Mouse (Mus musculus) adrenal gland, postnatal 4 days (tissue): ENCODE results near the gene Vgf. TPM values are rescaled to one million over a fixed set of nuclear protein-coding genes. Genes with fewer than 3 reads are reported as not detected.
A peak's percentile ranks its signal among the peaks of the same experiment; 100 is the strongest.

Experiments used
- DNase-seq, 2 experiments: peaks; one replicate each; pipeline ENCODE4 v3.0.0; 2021 to 2022; ENCODE audit warnings: low spot score in 2 of 2, mixed read lengths in 2 of 2
- long read RNA-seq, 2 experiments: library from polyadenylated mRNA; stranded (forward); transcript quantifications; one replicate each; pipeline ENCODE4 v2.0.0; 2021
- total RNA-seq, 2 experiments: library from RNA; stranded (reverse); gene quantifications; 2 replicates each; pipeline ENCODE4 v1.2.3; 2021

Gene Vgf
- 10 to 100 TPM; 15.3 to 17.2 TPM for total RNA-seq
- long read RNA-seq, experiment 1, transcript Vgf-201 (2 exons, 2,553 nt) = major isoform, 7 of 14 reads
- long read RNA-seq, experiment 1, partial matches to known transcripts = 7 of 14 reads
- long read RNA-seq, experiment 1, other reads (novel, unspliced or antisense) = 0 of 14 reads
- long read RNA-seq, experiment 2, transcript Vgf-201 (2 exons, 2,553 nt) = major isoform, 17 of 22 reads
- long read RNA-seq, experiment 2, partial matches to known transcripts = 0 of 22 reads
- long read RNA-seq, experiment 2, other reads (novel, unspliced or antisense) = 5 of 22 reads

DNA sequence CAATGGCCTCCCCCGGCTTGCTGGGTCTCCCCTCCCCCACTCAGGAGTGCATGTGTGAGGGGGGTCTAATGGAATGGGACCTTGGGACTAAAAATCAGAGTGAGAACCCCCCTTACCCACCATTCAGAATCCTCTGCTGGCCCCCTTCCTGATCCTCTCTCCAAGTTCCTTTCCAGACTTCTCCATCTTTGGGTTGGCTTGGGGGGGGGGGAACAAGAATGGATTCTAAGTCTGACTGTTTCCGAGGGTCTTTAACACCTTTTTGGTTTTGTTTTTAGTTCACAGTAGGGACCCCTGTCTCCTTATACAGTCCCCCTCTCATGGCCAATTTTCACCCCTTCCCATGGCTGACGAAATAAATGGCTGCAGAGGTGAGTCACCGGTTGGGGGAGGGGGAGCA is at the start of gene Vgf:
Gene Vgf, plus strand, starts transcription at position 301 of the 400 bp plus-strand sequence.
- no peak for DNase-seq

DNA sequence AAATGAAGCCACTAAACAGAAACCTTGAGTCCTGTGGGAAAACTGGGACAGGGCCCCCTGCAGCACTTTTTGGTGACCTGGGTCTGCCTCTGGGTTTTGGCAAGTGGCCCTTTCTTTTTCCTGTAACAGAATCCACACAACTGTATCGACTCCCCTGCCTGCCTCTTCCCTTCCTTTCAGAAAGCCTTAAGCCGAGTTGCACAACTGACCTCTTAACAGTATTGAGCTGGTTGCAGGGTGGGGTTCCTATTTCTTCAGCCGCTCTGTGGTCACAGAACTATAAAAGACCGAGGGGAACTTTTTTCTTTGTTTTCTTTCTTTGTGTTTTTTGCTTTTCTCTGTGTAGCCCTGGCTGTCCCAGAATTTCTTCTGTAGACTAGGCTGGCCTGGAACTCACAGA is 48.4 kb upstream of the Vgf start:
- no peak for DNase-seq

- no peak for DNase-seq
Measured at GRCm38 (mm10) chr5:136979762-136980161, 46.4 kb upstream of the Vgf start.

- DNase-seq = no peak
Measured at GRCm38 (mm10) chr5:136980974-136981373, 45.2 kb upstream of the Vgf start.

DNA sequence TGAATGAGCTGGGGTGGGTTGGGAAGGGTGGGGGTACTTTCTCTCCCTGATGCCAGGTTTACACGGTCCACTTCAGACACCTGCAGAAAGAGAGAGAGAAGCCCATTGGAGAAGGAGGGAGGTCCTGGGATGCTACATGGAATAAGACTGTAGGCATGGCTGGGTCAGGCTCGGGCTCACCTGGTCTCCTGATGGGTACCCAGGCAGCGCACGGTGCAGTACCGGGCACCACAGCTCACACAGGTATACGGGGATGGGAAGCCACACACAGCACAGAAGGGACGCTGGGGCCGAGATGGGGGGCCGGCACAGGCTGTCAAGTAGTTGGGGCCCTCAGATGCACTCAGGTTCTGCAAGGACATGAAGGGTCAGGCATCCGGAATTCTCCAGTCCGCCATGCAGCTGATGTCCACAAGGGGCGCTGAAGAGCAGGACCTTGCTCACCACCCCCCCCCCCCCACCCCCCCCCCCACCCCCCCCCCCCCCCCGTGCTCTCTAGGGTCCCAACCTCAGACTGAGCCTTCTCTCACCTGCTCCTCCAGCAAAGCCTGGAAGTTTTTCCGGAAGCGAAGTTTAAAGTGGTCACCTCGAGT is 43.8 kb upstream of the Vgf start:
- no peak for DNase-seq

- DNase-seq = no peak
Measured at GRCm38 (mm10) chr5:136984828-136985227, 41.4 kb upstream of the Vgf start.

- peak; percentile 78 to 89 for DNase-seq
Measured at GRCm38 (mm10) chr5:136986695-136987137, 39.5 kb upstream of the Vgf start, which contains the start of gene Plod3. Gene Plod3 (plus strand): TSS chr5:136987019.

DNA sequence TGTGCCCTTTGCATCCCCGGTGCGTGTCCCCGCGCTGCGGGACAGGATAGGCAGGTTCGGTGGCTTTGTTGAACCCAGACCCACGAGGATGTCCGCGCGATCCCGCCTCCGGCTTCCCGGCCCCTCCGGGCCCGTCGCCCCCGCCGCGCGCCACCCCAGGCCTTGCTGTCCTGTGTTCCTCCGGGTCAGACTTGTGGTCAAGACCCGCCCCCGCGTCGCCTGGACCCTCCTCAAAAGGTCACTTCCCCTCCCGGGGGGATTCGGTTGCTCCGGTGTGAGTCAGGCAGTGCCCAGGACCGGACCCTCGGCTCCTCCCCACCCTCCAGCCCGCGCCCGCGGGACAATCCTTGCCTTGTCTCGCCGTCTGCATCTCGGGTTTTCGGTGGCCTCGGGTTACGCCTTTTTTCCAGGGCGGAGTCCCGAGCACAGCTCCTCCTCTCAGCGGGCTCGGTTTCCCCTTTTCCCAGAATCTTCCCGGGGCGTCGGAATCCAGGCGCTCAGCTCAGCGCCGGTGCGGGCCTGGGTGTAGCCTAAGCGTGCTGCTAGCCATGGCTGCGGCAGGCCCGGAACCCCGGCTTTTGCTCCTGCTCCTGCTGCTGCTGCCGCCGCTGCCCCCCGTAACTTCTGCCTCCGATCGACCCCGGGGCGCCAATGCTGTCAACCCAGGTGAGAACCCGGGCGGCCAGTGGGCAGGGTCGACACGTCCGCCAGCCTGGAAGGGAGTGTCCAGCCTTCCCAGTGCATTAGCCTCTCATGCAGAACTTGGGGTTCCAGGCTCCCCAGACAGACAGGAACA is 38.9 kb upstream of the Vgf start:
- DNase-seq = peak; percentile 62 to 73

GRCm38 (mm10) chr5:136987934-136988271 is 38.3 kb upstream of the Vgf start, which contains the start of gene Znhit1:
Gene Znhit1 (minus strand): TSS chr5:136988021.
- DNase-seq = no peak

GRCm38 (mm10) chr5:136988420-136988819 is 37.8 kb upstream of the Vgf start:
- DNase-seq = no peak

DNA sequence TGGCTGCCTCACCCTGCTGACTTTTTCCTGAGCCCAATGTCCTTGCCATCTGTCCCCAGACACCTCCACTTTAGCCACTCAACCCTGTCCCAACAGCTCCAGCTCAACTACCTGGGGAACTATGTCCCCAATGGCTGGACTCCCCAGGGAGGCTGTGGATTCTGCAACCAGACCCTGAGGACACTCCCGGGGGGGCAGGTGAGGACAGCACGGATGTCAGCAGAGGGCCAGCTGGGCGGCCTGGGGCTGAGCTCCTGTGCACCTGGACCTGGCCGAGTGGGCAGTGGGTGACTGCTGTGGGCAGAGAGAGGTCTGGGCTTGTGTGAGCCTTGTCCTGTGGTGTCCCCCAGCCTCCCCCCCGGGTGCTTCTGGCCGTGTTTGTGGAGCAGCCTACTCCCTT is 36.4 kb upstream of the Vgf start:
- DNase-seq = no peak

DNA sequence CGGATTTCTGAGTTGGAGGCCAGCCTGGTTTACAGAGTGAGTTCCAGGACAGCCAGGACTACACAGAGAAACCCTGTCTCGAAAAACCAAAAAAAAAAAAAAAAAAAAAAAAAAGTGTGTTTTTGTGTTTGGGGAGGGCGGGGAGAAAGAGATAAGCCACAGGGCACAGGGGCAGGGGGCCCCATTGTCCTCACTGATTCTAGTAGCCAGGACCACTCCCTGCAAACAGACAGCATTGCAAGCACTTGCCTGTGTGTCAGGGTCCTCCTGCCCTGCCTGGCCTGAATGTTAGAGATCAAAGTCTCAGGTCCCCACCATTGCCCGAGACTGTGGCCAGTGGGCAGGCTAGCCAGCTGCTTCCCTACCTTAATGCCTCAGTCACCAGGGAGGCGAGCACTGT is 26.7 kb upstream of the Vgf start:
- DNase-seq = no peak

- no peak for DNase-seq
Measured at GRCm38 (mm10) chr5:137000612-137001011, 25.6 kb upstream of the Vgf start.

GRCm38 (mm10) chr5:137007276-137007675 is 18.9 kb upstream of the Vgf start:
- no peak for DNase-seq

- DNase-seq = no peak
Measured at GRCm38 (mm10) chr5:137009988-137010387, 16.2 kb upstream of the Vgf start.

GRCm38 (mm10) chr5:137012401-137012950 is 13.7 kb upstream of the Vgf start:
- DNase-seq = no peak

GRCm38 (mm10) chr5:137015913-137016312 is 10.3 kb upstream of the Vgf start:
- no peak for DNase-seq

DNA sequence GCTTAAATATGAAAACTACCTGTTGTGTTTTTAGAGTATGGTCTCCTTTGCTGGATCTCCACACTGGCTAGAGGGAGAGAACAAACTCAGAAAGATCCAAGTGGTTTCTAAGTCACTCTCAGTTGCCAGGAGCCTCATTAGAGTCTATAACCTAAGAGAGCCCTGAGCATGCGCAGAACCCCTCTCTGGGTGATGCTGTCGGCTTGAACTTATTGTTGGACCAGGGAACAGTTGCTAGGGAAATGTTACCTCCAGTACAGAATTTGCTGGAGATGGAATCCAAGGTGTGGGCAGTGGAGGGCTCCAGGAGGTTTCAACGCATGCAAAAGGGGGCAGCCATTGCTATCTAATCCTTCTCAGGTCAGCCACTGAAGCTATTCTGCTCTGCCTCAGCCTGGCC is 1.9 kb upstream of the Vgf start:
- no peak for DNase-seq

DNA sequence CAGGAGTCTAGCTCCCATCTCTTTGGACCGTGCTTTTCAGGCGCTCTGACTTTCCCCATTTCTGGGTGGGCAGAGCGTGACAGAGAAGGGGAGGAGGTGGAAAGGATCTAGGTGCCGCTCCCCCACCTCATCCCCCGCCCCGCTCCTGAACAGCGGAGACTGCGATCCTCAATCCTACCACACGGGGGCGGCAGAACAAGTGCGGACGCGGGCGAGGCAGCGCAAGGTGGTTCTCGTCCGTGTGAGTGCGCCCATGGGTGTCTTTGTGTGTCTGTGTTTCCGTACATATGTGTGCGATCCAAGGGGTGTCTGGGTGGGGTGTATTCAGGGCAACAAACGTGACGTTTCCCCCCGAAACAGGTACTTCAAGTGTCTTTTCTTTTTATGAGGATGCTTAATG is 1.1 kb upstream of the Vgf start:
- DNase-seq = peak; percentile 55 to 70

- DNase-seq = no peak
Measured at GRCm38 (mm10) chr5:137028561-137029272, 2.5 kb downstream of the Vgf start.

DNA sequence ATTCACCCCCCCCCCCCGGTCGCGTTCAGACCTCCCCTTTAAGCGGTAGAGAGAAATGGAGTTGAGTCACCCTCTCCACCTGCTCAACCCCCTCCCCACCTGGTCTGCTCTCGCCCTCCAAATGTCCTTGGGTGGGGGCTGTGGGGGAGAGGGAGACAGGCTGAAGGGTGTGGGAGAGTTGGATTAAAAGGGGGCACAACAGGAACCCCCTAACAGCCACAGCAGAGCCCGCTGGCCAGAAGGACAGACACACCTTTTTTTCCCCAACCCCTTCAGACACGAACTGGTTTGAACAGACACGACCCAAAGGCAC is 3.0 kb downstream of the Vgf start:
- DNase-seq = no peak
